Mouse (Mus musculus): ENCODE data around the gene Ear14.
"Not testable (repeated sequence)": the region's sequence is repeated elsewhere in the genome, so short reads cannot be mapped to it uniquely, and the experiment has no call there.

The Ear14 gene

DNA sequence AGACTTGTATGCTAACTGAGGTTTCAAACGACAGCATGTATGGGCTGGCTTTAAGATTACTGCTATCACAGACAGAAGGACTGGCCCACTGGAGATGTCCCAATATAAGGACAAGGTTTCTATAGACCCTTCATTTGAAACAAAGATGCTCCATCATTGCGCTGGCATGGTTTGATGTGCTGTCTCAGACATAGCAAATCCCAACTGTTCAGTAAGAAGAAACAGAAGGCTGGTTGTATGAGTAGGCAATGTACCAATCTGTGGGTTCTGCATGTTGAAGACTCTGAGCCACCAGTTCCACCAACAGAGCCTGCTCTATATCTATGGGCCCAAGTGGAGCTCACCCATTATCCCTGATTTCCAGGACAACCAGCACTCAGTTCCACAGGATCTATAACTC is at the start of gene Ear14:
Gene Ear14 (plus strand): TSS at position 277 of the 400 bp plus-strand sequence.
- DNase-seq (ENCODE audit: low spot score in 2 of 2), result no peak

DNA sequence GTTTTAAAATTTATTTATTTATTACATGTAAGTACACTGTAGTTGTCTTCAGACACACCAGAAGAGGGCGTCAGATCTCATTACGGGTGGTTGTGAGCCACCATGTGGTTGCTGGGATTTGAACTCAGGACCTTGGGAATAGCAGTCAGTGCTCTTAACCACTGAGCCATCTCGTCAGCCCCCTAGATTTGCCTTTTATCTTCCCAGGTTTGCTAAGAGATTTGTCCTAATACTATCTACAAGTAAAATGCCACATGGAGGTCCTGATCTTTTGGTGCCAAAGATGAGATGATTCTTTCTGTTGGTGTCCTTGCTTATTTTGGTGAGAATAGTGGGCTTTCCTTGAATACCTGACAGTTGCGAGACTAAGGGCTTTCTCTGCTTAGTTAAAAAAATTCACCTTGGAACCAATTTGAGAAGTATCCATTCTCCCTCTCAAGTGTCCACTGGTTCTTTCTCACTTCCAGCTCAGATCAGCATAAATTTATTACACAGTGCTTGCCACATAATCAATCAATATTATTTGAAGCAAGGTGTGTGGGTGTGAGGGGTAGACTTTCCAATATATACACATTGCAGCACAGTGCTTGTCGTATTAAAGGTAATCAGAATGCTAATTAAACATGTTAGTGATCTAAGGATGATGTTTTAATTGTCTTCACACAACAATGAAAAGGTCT is 47.0 kb upstream of the Ear14 start:
- DNase-seq (ENCODE audit: low spot score in 2 of 2), result no peak

GRCm38 (mm10) chr14:51156736-51157068 is 46.5 kb upstream of the Ear14 start:
- DNase-seq (ENCODE audit: low spot score in 2 of 2), result no peak

- no peak for DNase-seq (ENCODE audit: low spot score in 2 of 2)
Observed at GRCm38 (mm10) chr14:51157072-51157471, 46.1 kb upstream of the Ear14 start.

DNA sequence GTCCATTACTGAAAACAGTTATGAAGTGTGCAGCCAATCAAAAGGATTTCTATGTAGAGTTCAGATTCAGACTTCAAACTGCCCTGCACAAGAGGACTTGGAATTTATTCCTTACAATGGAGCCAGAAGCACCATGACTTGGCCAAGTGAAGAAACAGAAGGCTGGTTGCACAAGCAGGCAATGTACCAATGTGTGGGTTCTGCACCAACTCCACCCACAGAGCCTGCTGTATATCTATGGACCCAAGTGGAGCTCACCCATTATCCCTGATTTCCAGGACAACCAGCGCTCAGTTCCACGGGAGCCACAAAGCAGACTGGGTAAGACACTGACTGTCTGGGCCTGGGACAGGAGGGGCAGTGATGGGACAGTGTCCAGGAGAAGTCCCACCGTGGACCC is 41.2 kb upstream of the Ear14 start, which contains the start of gene Rnase2b:
Gene Rnase2b (plus strand): TSS at position 285 of the 400 bp plus-strand sequence.
- DNase-seq (ENCODE audit: low spot score in 2 of 2), result peak in 1 of 2 experiments; percentile 16

- DNase-seq (ENCODE audit: low spot score in 2 of 2), result not testable (repeated sequence)
Observed at GRCm38 (mm10) chr14:51163323-51163722, 39.9 kb upstream of the Ear14 start.

GRCm38 (mm10) chr14:51165435-51165834 is 37.8 kb upstream of the Ear14 start:
- DNase-seq (ENCODE audit: low spot score in 2 of 2), result no peak

- DNase-seq (ENCODE audit: low spot score in 2 of 2), result no peak
Observed at GRCm38 (mm10) chr14:51166068-51166467, 37.1 kb upstream of the Ear14 start.

- DNase-seq (ENCODE audit: low spot score in 2 of 2), result peak; percentile 20 to 33
Observed at GRCm38 (mm10) chr14:51172095-51172865, 30.9 kb upstream of the Ear14 start.

GRCm38 (mm10) chr14:51172947-51173346 is 30.2 kb upstream of the Ear14 start:
- peak; percentile 8 to 17 for DNase-seq (ENCODE audit: low spot score in 2 of 2)

DNA sequence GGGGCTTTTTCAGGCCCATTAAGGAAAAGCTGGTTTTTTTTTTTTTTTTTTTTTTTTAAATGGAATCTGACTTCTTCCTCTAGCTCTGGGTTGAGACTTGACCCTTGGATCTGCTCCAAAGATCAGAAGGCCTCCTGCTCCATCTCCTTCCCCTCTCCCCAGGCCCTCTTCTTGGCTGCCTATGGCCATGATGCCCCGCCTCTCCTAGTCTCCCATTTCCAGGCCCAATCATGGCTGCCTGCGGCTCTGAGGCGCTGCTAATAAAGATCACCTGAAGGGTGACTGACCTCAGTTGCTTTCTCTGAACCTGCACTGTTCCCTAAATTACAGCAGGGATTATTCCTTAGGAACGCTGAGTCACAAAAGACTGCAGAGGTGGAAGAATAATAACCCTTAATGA is 29.3 kb upstream of the Ear14 start:
- no peak for DNase-seq (ENCODE audit: low spot score in 2 of 2)

DNA sequence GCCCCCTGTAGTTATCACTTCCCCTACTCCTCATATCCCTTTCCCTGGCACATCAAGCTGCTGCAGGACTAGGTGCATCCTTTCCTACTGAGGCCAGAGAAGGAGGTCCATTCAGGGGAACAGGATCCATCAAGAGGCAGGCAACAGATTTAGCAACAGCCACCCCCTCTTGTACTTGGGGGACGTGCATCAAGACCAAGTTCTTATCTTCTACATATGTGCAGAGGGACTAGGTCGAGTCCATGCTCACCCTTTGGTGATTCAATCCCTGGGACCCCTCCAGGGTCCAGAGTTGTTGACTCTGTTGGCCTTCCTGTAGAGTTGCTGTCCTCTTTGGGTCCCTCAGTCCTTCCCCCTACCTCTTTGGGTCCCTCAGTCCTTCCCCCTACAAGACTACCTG is 22.1 kb upstream of the Ear14 start:
- not testable (repeated sequence) for DNase-seq (ENCODE audit: low spot score in 2 of 2)

- no peak for DNase-seq (ENCODE audit: low spot score in 2 of 2)
Observed at GRCm38 (mm10) chr14:51195681-51196080, 7.5 kb upstream of the Ear14 start.

DNA sequence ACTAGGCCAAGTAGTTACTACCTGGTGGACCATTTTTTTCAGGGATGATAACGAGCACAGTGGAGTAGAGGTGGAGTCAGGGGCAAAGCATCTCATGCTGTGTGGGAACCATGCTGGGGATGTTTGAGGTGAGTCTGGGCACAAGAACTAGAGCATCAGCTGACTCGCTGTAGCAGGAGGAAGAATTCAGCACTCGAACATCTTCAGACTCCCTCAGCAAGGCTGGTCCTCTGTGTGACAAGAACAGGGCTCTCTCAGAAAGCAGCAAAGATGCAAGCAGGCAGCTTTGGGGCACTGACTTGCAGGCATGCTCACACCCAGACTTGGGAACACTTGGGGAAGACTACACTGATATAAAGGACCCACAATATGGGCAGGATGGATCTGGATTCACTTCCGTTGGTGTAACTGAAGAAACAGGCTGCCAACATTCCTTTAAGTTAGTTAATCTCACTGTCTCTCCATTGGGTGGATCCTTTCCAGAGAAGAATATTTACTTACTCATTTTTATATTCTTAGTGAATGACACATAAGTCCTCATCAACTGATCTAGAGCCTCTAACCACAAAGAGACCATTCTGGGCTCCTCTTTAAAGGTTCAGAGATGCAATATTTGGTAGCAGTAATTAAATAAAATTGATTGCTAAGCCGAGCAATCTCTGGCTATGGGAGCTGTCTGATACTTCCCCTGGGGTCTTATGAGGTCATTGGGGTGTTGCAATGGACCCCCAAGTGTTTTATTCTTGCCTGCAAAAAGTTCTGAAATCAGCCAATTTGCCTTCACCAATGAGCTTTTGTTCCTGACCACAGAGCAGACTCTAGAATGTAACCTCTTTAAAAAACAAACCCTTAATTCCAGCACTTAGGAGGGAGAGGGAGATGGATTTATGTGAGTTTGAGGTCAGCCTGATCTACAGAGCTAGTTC is 3.8 kb upstream of the Ear14 start, which contains the start of gene Ang2:
Gene Ang2 (minus strand): TSS at position 51 of the 926 bp plus-strand sequence.
- no peak for DNase-seq (ENCODE audit: low spot score in 2 of 2)

- peak; percentile 6 to 16 for DNase-seq (ENCODE audit: low spot score in 2 of 2)
Observed at GRCm38 (mm10) chr14:51200054-51200453, 3.1 kb upstream of the Ear14 start.

DNA sequence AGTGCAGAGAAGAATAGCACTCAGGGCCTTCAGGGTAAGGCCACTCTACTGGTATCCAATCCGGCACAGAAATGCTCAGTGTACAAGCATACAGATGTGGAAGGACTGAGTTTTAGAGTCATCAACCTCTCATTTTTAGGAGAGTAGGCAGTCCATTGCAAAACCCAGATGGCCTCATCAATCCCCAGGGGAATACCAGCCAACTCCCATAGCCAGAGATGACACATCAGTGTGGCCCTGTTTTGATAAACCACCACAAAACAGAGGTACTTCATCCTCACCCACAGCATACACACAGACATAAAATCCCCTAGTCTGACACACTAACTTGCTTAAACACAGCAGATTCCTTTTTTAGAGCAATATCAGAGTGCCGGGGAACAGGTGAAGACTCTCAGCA is 2.7 kb upstream of the Ear14 start:
- DNase-seq (ENCODE audit: low spot score in 2 of 2), result no peak

GRCm38 (mm10) chr14:51220075-51220474 is 16.9 kb downstream of the Ear14 start:
- DNase-seq (ENCODE audit: low spot score in 2 of 2), result not testable (repeated sequence)

GRCm38 (mm10) chr14:51229657-51230056 is 26.5 kb downstream of the Ear14 start:
- DNase-seq (ENCODE audit: low spot score in 2 of 2), result not testable (repeated sequence)

DNA sequence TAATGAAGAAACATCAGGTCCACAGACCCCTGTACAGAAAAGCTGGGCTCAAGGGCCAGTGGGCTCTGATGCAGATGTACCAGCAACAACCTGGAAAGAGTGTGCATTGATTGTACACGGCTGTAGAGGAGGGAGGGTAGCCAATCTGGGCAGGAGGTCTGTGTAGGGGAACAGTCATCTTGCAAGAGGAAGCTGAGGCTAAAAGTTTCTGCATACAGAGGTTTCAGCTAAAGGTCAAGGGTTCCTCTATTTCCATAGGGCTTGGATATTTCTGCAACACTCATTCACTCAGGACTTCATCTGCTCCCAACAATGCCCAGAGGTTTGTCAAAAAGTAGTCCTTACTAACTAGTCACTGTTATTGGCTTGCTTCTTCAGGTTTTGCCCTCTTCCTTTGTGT is 34.3 kb downstream of the Ear14 start:
- DNase-seq (ENCODE audit: low spot score in 2 of 2), result not testable (repeated sequence)

DNA sequence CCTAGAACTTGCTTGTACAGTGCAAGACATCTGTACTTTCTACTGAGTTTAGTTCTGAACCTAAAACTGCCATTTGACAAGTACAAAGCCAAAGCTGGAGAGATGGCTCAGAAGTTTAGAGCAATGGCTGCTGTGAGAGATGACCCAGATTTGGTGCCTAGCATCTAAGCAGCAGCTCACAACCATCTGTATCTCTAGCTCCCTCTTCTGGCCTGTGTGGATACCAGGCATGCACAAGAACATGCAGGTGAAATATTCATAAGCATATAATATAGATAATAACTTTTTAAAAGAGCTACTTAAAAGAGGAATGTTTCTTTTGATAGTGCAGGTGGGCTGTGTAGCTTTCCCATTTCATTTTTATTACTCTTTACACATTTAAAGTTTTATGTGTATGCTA is 37.7 kb downstream of the Ear14 start:
- peak; percentile 7 to 45 for DNase-seq (ENCODE audit: low spot score in 2 of 2)

- no peak for DNase-seq (ENCODE audit: low spot score in 2 of 2)
Observed at GRCm38 (mm10) chr14:51247736-51248135, 44.5 kb downstream of the Ear14 start.

DNA sequence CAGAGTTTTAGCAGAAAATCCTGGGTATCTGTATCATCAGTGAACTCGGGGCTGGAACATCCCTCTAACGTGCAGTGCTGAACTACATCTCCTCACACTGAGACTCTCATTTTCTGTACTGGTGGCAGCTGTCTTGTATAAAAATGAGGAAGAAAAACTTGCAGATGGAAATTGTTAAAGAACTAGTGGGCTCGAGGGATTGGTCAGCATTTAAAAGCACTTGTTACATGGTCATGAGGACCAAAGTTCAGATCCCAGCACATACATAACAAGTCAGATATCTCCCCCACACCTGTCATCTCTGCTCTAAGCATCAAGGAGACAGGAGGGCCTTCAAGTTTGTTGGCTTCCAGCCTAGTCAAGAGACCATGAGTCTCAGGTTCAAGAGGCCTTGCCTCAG is 47.2 kb downstream of the Ear14 start:
- DNase-seq (ENCODE audit: low spot score in 2 of 2), result no peak

Data from frontal cortex, postnatal 36 days (tissue).